Mouse (Mus musculus): ENCODE measurements at regions not wholly inside any gene's neighbourhood (a gene's known extent, or its start where the extent isn't known, plus 50 kb on each side); places are given as distances from the start of the nearest gene placed in this dataset.

- no peak for TF ChIP-seq MYOG (IDR thresholded peaks at IDR 0.05; ENCODE audit: control insufficient read depth in 1 of 3, insufficient read depth in 1 of 3, insufficient read length in 2 of 3, low read depth in 2 of 3)
- no peak for TF ChIP-seq POLR2A (IDR thresholded peaks at IDR 0.05; ENCODE audit: insufficient read length, low read depth)
- no peak for TF ChIP-seq MYOD1 (IDR thresholded peaks at IDR 0.05; ENCODE audit: control insufficient read depth in 1 of 3, insufficient read length in 2 of 3, low read depth in 2 of 3)
- no peak for TF ChIP-seq E2F4 (IDR thresholded peaks at IDR 0.05; ENCODE audit: insufficient read depth)
- peak; percentile 96 for TF ChIP-seq CEBPB (IDR thresholded peaks at IDR 0.05; ENCODE audit: insufficient read depth, poor library complexity, severe bottlenecking)
- TF ChIP-seq TCF12 (IDR thresholded peaks at IDR 0.05; ENCODE audit: insufficient read depth, poor library complexity, severe bottlenecking): no peak
- no peak for TF ChIP-seq USF1 (IDR thresholded peaks at IDR 0.05; ENCODE audit: low read depth)
- TF ChIP-seq TCF3 (IDR thresholded peaks at IDR 0.05; ENCODE audit: insufficient read length, low read depth): no peak
- no peak for TF ChIP-seq POLR2AphosphoS2 (IDR thresholded peaks at IDR 0.05; ENCODE audit: insufficient read length, low read depth)
- TF ChIP-seq MAX (IDR thresholded peaks at IDR 0.05; ENCODE audit: low read depth): no peak
- no peak for TF ChIP-seq SRF (IDR thresholded peaks at IDR 0.05; ENCODE audit: control insufficient read depth, insufficient read length, low read depth)
- no peak for TF ChIP-seq REST (IDR thresholded peaks at IDR 0.05; ENCODE audit: insufficient read depth, insufficient read length)
These were observed 556.3 kb upstream of the Nrp1 start for GRCm38 (mm10) chr8:127802136-127802535.

Data from myocyte (in vitro differentiated cells).